Mouse (Mus musculus) c-Kit-negative CD71-positive TER-119-positive erythroid progenitor cells, embryonic 14.5 days (primary cell): ENCODE results near the gene Tmem88b.
A peak's percentile ranks its signal among the peaks of the same experiment; 100 is the strongest.
"Not testable (repeated sequence)": the region's sequence is repeated elsewhere in the genome, so short reads cannot be mapped to it uniquely, and the experiment has no call there.

Experiments used
- DNase-seq: peaks from one replicate; pipeline ENCODE4 v3.0.0-alpha.2; 2013; ENCODE audit warnings: low read depth, low spot score

Gene Tmem88b

GRCm38 (mm10) chr4:155788833-155789232 is 3.2 kb upstream of the Tmem88b start:
- not testable (repeated sequence) for DNase-seq

- no peak for DNase-seq
Measured at GRCm38 (mm10) chr4:155788300-155788699, 2.6 kb upstream of the Tmem88b start.

DNA sequence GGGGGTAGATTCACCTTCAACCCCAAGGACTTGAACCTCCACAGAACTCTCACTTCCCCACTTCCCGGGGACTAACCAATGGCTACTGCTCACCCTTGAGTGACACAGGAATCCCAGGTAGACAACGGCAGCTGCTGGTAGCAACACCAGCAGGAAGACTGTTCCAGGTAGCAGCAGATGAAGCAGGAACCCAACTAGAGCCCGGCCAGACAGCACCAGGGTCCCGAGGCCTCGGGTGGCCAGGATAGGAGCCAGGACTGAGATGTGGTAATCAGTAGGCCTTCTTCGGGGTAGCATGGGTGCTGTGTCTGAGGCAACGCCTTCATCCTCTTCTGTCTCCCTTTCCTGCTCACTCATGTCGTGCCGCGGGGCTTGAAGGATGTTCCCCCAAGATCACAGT is 428 bp downstream of the Tmem88b start:
- DNase-seq: no peak

DNA sequence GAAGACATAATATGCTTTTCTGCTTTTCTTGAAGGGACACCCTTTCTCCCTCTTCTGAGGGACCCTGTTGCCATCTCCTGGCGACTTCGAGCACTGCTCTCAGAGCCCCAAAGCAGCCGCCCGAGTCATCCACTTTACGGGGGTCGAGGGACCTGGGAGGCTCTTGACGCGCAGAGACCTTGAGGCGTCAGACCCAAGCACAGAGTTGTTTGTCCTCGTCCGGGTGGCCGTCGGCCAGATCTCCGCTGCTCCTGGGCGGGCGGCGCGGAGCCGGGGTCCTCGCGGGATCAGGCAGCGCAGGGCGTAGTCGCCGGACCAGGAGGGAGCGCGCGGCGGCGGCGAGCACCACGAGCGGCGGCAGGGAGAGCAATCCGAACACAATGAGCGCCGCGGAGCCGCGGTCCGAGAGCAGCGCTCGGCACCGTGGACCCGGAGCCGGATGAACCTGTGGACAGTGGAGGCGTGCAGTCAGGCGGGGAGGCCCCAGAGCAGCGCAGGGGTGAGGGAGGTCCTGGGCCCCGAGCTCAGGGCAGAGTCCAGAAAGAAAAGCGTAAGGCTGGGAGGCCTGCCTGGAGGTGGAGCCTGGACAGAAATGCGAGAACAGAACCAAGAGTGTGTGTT is 1.5 kb downstream of the Tmem88b start:
- no peak for DNase-seq

DNA sequence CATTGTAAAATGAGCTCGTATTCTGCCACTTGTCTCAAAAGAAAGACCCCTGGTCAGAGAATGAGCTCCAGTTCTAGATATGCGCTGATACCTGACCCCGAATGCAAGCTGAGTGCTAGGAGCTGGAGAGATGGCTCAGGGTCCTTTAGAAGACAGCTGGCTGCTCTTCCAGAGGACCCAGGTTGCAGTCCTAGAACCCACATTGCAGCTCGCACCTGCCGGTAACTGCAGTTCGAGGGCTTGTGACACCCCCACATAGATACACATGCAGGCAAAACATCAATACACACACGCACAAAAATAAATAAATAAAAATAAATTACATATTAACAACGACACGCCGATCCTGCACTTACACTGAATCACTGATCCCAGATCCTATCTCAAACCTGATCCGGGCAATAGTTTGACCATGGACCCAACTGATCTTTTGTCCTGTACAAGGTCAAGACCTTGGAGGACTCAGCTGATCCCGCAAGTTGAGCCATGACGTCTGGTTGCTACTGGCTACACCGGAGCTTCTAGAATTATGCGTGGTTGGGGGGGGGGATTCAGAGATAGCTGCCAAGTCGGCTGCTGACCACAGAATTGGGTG is 2.1 kb downstream of the Tmem88b start:
- no peak for DNase-seq

DNA sequence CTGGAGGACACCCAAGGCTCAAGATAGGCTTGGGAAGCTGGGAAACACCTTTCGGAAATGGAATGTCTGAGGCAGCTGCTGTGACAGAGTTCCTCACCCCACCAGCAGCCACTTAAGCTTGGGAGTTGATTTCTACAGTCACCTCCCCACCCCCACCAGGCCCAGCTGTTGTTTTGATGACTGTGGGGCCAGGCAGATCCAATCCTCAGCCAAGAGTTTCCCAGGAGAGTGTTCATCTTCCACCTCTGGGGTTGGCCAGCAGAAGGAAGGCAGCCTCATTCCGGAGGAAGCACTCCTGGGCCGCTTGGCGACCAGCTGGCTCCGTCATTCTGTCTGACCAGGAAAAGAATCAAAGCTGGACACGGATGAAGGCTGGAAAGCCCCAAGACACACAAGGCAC is 4.8 kb downstream of the Tmem88b start:
- no peak for DNase-seq

DNA sequence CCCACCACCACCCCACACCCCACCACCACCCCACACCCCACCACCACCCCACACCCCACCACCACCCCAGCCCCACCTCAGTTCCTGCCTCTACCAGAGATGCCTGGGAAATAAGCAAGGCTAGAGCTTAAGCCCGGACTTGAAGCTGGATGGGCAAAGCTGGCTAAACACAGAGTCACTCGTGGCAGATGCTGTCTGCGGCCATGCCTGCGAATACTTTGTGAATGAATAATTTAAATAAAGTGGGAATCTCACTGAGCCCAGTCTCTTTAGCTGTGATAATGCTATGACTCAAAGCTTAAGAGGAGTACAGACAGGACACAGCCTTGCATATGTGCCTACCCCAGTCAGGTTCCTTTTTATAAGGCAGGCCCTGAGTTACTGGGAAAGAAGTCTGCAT is 6.2 kb downstream of the Tmem88b start:
- DNase-seq: no peak

- DNase-seq: no peak
Measured at GRCm38 (mm10) chr4:155777816-155778215, 7.9 kb downstream of the Tmem88b start.

DNA sequence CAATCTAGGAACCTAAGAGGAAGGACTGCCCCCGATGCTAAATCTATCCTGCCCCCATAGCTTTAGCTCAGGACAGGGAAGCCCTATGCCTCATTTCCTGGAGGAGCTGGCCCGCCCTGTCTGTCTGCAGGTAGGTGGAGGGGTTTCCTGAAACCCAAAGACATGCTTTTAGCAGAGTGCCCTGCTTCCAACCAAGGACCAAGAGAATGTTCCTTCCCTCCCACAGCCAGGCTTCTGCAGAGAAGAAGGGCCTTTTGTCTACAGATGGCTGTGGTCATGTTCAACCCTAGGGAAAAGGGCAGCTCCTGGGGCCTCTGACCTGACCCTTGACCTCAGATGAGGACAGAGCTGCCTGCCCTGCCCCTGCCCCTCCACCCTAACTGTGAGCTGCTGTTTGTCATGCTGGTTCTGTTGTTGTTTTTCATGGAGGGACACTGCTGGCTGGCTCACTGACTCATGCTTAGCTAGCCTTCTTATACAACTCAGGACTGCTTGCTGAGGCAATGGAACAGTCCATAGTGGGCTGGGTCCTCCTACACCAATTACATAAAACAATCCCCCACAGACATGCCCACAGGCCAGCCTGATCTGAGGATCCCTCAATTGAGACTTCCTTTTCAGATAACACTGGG is 8.9 kb downstream of the Tmem88b start:
- DNase-seq: no peak

- DNase-seq: no peak
Measured at GRCm38 (mm10) chr4:155775855-155776254, 9.8 kb downstream of the Tmem88b start.

GRCm38 (mm10) chr4:155774971-155775740 is 10.5 kb downstream of the Tmem88b start:
- no peak for DNase-seq

- DNase-seq: peak; percentile 43
Measured at GRCm38 (mm10) chr4:155774280-155774754, 11.4 kb downstream of the Tmem88b start, which contains the start of gene Vwa1. Gene Vwa1, minus strand, starts transcription at chr4:155774698.

DNA sequence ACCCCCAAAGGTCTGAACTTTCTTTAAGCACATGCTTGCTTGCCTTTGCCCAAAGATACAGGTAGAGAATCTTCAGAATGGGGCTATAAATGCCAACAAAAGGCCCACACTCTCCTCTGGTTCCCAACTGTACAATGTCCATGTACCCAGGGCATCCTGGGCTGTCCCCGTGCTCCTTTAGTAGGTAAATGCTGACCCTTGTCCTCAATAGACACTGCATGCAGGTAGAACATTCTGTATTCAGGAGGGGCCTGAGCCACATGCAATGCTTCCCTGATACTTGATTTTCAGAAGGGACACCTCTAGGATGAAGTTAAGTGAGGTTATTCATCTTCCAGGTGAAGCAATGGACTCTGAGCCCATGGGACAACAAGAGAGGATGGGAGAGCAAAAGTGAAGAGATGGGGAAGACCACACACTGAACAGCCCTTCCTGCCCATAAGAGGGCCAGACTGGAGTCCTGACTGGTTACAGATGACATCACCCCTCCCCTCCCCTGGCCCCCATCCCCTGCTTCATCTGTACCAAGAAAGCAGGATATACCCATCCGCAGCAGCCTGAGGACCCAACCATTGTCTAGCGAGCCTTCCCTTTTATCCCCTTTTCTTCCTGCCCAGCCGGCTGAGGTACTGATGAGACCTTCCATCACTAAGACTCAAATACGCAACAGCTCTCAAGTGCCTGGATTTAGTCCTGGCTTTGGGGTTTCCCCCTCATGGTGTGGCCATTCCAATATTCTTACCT is 12.2 kb downstream of the Tmem88b start:
- DNase-seq: no peak

DNA sequence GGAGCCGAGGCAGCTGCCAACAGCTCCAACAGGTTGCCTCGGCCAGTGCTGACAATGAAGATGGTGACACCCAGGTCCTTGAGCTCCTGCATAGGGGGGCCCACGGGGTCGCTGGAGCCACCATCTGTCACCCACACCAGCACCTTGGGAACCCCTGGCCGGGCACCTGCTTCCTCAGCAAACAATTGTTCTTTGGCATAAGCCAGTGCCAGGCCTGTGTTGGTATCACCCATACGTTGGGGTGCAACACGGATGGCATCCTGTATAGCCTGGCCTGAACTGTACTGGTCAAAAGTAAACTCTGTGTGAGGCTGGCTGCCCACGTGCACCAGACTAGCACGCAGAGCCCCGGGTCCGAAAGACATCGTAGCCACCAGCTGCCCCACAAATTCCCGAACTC is 12.9 kb downstream of the Tmem88b start:
- DNase-seq: no peak

- no peak for DNase-seq
Measured at GRCm38 (mm10) chr4:155771706-155772105, 14.0 kb downstream of the Tmem88b start.

- no peak for DNase-seq
Measured at GRCm38 (mm10) chr4:155770626-155771025, 15.0 kb downstream of the Tmem88b start.

GRCm38 (mm10) chr4:155769880-155770512 is 15.7 kb downstream of the Tmem88b start:
- peak; percentile 70 for DNase-seq

- no peak for DNase-seq
Measured at GRCm38 (mm10) chr4:155769496-155769879, 16.2 kb downstream of the Tmem88b start.

DNA sequence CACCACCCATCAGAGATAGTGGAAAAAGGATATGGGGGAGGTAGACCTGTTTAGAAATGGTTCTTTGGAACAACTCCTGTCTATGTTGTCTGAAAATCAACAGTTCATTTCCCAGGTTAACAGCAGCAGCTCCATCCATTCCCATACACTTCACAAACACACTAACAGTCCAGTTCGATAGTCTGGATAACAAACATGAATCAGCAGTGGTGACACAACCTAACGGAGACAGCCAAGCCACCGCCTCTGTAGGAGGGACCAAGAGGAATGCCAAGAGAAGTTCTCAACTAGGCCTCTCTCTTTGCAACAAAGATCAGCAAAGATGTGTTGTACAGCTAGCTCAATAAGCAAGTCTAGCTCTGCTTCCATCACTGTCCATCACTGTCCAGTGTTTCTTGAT is 23.3 kb downstream of the Tmem88b start:
- DNase-seq: no peak

DNA sequence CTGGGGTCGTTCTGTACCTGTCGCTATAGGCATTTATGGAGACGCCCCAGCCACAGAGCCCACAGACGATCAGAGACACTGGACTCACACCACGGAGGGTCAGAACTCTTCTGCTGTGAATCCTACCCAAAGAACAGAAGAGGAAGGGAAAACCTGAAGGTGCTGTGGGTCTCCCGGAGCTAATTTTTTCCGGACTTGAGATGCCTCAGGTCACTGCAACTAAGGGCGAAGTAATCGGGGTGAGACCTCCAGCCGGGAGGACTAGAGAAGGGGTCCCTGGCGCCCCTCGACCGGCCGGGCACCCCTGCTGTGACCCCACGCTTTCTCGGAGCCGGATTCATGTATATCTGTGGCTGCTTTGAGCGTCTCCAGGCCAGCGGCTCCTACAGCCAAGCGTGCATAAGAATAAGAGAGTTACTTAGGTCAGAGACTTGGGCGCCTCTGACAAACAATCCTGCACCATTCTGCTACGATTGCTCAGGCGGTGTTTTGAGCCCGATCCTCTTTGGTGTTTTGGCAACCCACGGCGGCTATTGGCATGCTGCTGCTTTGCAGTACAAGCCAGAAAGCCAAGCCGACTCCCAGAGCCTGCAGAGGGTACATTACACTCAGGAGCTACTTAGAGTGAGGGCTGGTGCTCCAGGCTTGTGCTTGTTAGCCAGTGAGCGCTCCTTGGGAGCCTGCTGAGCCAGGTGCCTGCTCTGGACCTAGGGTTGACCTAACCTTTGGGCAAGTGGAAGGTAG is 24.1 kb downstream of the Tmem88b start:
- no peak for DNase-seq
